ENCODE assay signal across 9 mouse cellular contexts in genomic region chr10:121129000-121129925, GRCm38 (mm10).
DNase-seq lines count a peak whose midpoint lies in the region; ATAC-seq and TF ChIP-seq lines count a peak whose summit lies in the region.
"Had no signal": no experiment of that assay in that cellular context is flagged by ENCODE, and none has a peak within 500 bp of the region (broad histone marks: within the 10 kb centered on the region; RNA-seq: fewer than 3 reads in every experiment).

No protein-coding gene starts in this region.

- H3K27ac ChIP-seq in forebrain, postnatal 0 days (ENCODE audit: low read depth, low read length) = no peak overlapping the region
- no peak overlapping the region for H3K27ac ChIP-seq in forebrain, embryonic 13.5 days
- H3K27ac ChIP-seq in neural tube, embryonic 15.5 days (replicated peaks) = no peak overlapping the region
- no peak overlapping the region for H3K27ac ChIP-seq in heart, embryonic 16.5 days (ENCODE audit: low read length)
- no peak overlapping the region for H3K27ac ChIP-seq in intestine, embryonic 16.5 days (ENCODE audit: low read length)
- H3K27ac ChIP-seq: liver, embryonic 14.5 days had no signal

- H3K27me3 ChIP-seq in forebrain, postnatal 0 days (ENCODE audit: insufficient read depth, low read length) = no peaks in the 10 kb centered on the region
- H3K27me3 ChIP-seq in forebrain, embryonic 13.5 days = no peaks in the 10 kb centered on the region
- no peaks in the 10 kb centered on the region for H3K27me3 ChIP-seq in neural tube, embryonic 15.5 days (replicated peaks)
- no peaks in the 10 kb centered on the region for H3K27me3 ChIP-seq in heart, embryonic 16.5 days (ENCODE audit: control insufficient read depth, insufficient read depth, low read length)
- H3K27me3 ChIP-seq in intestine, embryonic 16.5 days (replicated peaks; ENCODE audit: control insufficient read depth, insufficient read depth, low read length) = no peaks in the 10 kb centered on the region

- no peak overlapping the region for H3K9ac ChIP-seq in forebrain, postnatal 0 days
- H3K9ac ChIP-seq in forebrain, embryonic 13.5 days = no peak overlapping the region
- H3K9ac ChIP-seq in neural tube, embryonic 15.5 days (replicated peaks) = no peak overlapping the region
- H3K9ac ChIP-seq in heart, embryonic 16.5 days (ENCODE audit: low read length) = no peak overlapping the region
- H3K9ac ChIP-seq in intestine, embryonic 16.5 days (ENCODE audit: low read depth, low read length) = no peak overlapping the region
- H3K9ac ChIP-seq: liver, embryonic 14.5 days had no signal

- no peak for TF ChIP-seq CTCF in forebrain, postnatal 0 days (IDR thresholded peaks at IDR 0.05; ENCODE audit: low read depth)

- ATAC-seq in forebrain, postnatal 0 days = peak; percentile 43; the same call in 1 of the 2 replicates
- no peak for ATAC-seq in forebrain, embryonic 13.5 days
- ATAC-seq in neural tube, embryonic 15.5 days (ENCODE audit: low FRiP score) = no peak
- ATAC-seq in heart, embryonic 16.5 days (replicated peaks; ENCODE audit: extremely low read depth, insufficient read depth, low FRiP score) = no peak
- no peak for ATAC-seq in intestine, embryonic 16.5 days

- H3K4me2 ChIP-seq in forebrain, postnatal 0 days (ENCODE audit: low read depth) = no peak overlapping the region
- no peak overlapping the region for H3K4me2 ChIP-seq in forebrain, embryonic 13.5 days
- H3K4me2 ChIP-seq in neural tube, embryonic 15.5 days = 0 out of 2 replicates have a peak overlapping the region, but pooled peaks have one; percentile 17
- H3K4me2 ChIP-seq in heart, embryonic 16.5 days (ENCODE audit: low read depth, low read length) = peak overlapping the region; percentile 24
- no peak overlapping the region for H3K4me2 ChIP-seq in intestine, embryonic 16.5 days (ENCODE audit: low read depth, low read length)

- no peaks in the 10 kb centered on the region for H3K4me1 ChIP-seq in forebrain, postnatal 0 days (ENCODE audit: insufficient read depth)
- no peaks in the 10 kb centered on the region for H3K4me1 ChIP-seq in forebrain, embryonic 13.5 days
- peaks cover 3% of the 10 kb centered on the region; the same call in 1 of the 2 replicates for H3K4me1 ChIP-seq in neural tube, embryonic 15.5 days
- H3K4me1 ChIP-seq in heart, embryonic 16.5 days (ENCODE audit: control insufficient read depth, insufficient read depth, low read length) = no peaks in the 10 kb centered on the region
- H3K4me1 ChIP-seq in intestine, embryonic 16.5 days (ENCODE audit: control insufficient read depth, insufficient read depth, low read length) = no peaks in the 10 kb centered on the region

- peak; percentile 51 for DNase-seq in forebrain, postnatal 0 days
- DNase-seq in neural tube, embryonic 10.5 days (ENCODE audit: extremely low spot score, low spot score) = no peak
- DNase-seq in lung, postnatal 36 days = peak; percentile 60
- DNase-seq in urinary bladder, postnatal 25 days (ENCODE audit: low spot score) = no peak

- peaks cover 3% of the 10 kb centered on the region; the same call in 1 of the 2 replicates for H3K9me3 ChIP-seq in forebrain, postnatal 0 days (ENCODE audit: low read length)
- no peaks in the 10 kb centered on the region for H3K9me3 ChIP-seq in forebrain, embryonic 13.5 days (replicated peaks)
- no peaks in the 10 kb centered on the region; the same call in 1 of the 2 replicates for H3K9me3 ChIP-seq in neural tube, embryonic 15.5 days (replicated peaks)
- H3K9me3 ChIP-seq in heart, embryonic 16.5 days (replicated peaks; ENCODE audit: control insufficient read depth, low read length) = no peaks in the 10 kb centered on the region; the same call in 1 of the 2 replicates
- no peaks in the 10 kb centered on the region for H3K9me3 ChIP-seq in intestine, embryonic 16.5 days (ENCODE audit: control insufficient read depth, low read length)

- no peak overlapping the region for H3K4me3 ChIP-seq in forebrain, postnatal 0 days (ENCODE audit: low read depth, low read length)
- H3K4me3 ChIP-seq in forebrain, embryonic 13.5 days = no peak overlapping the region
- H3K4me3 ChIP-seq in neural tube, embryonic 15.5 days (replicated peaks) = no peak overlapping the region
- no peak overlapping the region for H3K4me3 ChIP-seq in heart, embryonic 16.5 days (ENCODE audit: low read length)
- H3K4me3 ChIP-seq in intestine, embryonic 16.5 days (ENCODE audit: low read length) = no peak overlapping the region

- 47% methylated on average over 20 of the region's 20 CpGs for WGBS in forebrain, postnatal 0 days
- 56% methylated on average over 20 of the region's 20 CpGs for WGBS in forebrain, embryonic 13.5 days
- WGBS in neural tube, embryonic 15.5 days = 66% methylated on average over 20 of the region's 20 CpGs
- WGBS in heart, embryonic 16.5 days = 44% methylated on average over 20 of the region's 20 CpGs
- whole genome bisulfite sequencing in intestine, embryonic 16.5 days = 52% methylated on average over 20 of the region's 20 CpGs

- no peaks in the 10 kb centered on the region for H3K36me3 ChIP-seq in forebrain, postnatal 0 days (ENCODE audit: insufficient read depth)
- H3K36me3 ChIP-seq in forebrain, embryonic 13.5 days (ENCODE audit: poor library complexity, severe bottlenecking) = no peaks in the 10 kb centered on the region
- H3K36me3 ChIP-seq in neural tube, embryonic 15.5 days = no peaks in the 10 kb centered on the region
- H3K36me3 ChIP-seq in heart, embryonic 16.5 days (ENCODE audit: control insufficient read depth, insufficient read depth) = no peaks in the 10 kb centered on the region
- no peaks in the 10 kb centered on the region for H3K36me3 ChIP-seq in intestine, embryonic 16.5 days (ENCODE audit: control insufficient read depth, insufficient read depth, low read length)

Comparison
In these comparisons a context has a peak if more than half of its experiments do, and no peak if none do; other contexts are left out.
1. DNase-seq: peak in forebrain, postnatal 0 days (single experiment) and lung, postnatal 36 days (single experiment); none in neural tube, embryonic 10.5 days (single experiment) and urinary bladder, postnatal 25 days (single experiment).
2. H3K4me2 ChIP-seq: peak in neural tube, embryonic 15.5 days (single experiment) and heart, embryonic 16.5 days (single experiment); none in forebrain, postnatal 0 days (single experiment), forebrain, embryonic 13.5 days (single experiment) and intestine, embryonic 16.5 days (single experiment).